Mouse (Mus musculus) adipocyte (in vitro differentiated cells): Measurements from ENCODE around the gene Nos1.
A peak's percentile ranks its signal among the peaks of the same experiment; 100 is the strongest.

Experiments
- DNase-seq: peaks from one replicate; pipeline ENCODE4 v3.0.0-alpha.2; 2016; ENCODE audit warnings: low spot score

Nos1 gene

DNA sequence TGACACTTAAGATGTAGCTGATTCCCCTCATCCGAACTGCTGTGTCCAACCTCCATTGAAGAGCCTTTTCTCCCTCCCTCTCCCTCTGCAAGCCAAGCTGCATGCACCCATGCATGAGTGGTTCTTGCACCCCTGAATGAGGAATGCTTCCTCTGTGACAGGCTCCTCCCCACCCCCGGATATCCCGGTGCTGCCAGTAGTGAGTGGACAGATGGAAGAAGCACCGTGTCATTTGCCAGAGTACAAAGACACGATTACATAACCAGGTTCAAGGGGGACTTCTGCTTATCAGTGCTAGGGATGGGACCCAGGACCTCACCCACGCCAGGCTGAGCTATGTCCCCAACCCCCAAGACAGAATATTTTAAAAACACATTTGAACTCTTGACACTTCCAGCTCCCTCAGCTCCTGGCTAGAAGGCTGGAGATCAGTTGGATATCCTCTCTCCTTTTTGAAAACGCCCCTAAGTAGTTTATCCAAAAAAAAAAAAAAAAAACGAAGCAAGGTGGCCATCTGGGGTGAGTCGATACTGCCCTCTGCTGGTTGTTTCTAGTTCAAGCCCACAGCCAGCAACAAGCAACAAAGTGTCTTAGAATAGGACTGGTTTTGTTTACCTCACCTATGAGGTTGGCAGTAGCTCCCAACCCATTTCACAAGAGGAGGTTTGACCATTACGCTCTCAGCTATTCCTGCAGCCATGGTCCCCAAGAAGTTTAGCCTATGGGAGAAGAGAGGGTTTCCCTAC is 175.0 kb downstream of the Nos1 start:
- peak; percentile 60 for DNase-seq

- no peak for DNase-seq
These were observed 183.9 kb downstream of the Nos1 start for GRCm38 (mm10) chr5:117964750-117965149.

DNA sequence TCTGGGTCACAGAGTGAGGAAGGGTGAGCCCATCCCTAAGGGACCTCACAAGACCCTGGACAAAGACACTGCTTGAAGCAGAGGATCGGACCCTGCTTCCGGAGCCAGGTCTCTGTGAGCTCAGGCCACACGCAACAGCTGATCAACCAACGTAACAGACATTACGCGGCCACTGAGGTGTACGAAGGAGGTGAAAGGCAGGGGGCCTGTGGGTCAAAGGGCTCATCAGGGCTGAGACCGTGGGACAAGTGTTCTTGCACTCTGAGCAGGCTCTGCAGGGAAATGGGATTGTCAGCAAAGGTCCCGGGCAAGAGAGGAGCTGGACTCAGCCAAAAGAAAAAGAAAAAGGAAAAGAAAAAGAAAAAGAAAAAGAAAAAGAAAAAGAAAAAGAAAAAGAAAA is 186.1 kb downstream of the Nos1 start:
- peak; percentile 59 for DNase-seq

GRCm38 (mm10) chr5:117967659-117968069 is 186.8 kb downstream of the Nos1 start:
- peak; percentile 73 for DNase-seq

DNA sequence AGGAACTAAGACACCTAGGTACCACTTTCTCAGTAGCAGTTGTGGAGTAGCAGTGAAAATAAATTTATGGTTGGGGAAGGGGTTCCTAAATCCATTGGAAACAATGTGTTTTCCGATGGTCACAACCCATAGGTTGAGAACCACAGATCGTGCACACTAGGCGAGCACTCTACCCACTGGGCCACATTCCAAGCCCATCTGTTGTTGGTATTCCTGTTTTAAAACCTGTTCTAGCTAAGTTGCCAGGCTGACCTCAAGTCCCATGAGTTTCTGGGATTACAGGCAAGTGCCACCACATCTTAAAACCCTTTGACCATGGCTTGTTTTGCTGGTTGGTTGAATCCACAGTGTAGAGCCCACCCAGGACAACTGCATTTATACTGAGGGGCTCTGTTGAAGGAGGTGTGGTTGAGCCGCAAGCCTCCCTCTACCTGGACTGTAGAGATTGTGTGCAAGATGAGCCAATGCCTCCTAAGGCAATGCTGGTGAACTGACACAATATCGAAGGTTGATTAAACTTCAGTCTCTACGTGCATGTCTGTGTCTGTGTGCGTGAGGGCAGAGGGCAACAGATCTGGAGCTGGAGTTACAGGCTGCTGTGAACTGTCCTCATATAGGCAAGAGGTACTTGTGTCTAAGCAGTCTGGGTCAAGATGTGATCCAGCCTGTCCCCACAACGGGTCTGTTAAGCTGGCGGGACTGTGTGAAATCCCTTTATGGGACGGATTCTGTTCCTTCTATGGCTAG is 189.0 kb downstream of the Nos1 start:
- DNase-seq = peak; percentile 19

DNA sequence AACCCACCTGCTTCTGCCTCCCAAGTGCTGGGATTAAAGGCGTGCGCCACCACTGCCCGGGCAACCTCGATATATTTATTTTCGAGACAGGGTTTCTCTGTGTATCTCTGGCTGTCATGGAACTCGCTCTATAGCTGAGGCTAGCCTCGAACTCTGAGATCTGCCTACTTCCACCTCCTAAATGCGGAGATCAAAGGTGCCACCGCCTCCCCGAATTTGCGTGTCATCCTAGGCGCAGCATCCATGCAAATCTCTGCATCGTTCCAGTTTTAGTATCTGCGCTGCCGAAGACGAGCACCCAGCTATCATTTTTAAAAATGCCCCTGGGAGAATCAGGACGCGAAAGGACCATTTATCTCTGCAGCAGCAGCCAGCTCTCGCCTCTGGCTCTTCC is 195.4 kb downstream of the Nos1 start:
- DNase-seq = no peak

- peak; percentile 90 for DNase-seq
These were observed 196.0 kb downstream of the Nos1 start, which contains the start of gene Fbxo21 for GRCm38 (mm10) chr5:117976657-117977500. Fbxo21 (plus strand) TSS chr5:117976730.

GRCm38 (mm10) chr5:117977501-117978158 is 196.8 kb downstream of the Nos1 start:
- no peak for DNase-seq

- no peak for DNase-seq
These were observed 197.4 kb downstream of the Nos1 start for GRCm38 (mm10) chr5:117978159-117978697.

DNA sequence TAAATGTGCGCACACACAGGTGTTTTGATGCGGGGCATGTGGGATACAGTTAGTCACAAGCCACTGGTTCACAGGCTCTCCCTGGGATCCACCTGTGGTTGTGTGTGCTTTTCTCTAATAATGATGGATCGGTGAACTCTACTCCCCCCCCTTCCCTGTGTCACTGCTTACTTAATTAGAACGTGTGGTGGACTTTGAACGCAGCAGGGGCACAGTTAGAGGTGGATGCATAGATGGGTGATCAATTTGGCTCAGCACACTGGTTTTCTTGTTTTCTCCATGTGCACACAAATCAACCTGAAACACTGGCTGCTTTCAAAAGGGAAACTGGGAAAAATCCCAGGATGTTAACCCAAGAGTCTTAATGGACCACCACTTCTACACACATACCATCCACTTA is 198.2 kb downstream of the Nos1 start:
- no peak for DNase-seq

DNA sequence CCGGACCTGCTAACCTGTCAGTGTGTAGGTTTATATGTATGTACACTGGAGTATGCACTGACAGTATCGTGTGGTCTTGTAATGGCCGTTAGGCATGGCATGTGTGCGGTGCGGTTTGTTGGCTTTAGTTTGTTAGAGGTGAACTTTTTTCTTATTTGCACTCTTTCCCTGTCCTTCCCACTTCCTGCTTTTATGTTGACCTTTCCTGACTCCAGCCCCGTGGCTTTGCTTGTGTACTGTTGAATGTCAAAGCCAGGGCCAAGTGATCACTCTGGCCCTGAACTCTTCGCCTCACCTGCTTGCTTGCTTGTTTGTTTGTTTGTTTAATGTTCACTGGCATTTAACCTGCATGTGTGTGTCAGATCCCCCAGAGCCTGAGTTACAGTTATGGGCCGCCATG is 200.1 kb downstream of the Nos1 start:
- DNase-seq = no peak

DNA sequence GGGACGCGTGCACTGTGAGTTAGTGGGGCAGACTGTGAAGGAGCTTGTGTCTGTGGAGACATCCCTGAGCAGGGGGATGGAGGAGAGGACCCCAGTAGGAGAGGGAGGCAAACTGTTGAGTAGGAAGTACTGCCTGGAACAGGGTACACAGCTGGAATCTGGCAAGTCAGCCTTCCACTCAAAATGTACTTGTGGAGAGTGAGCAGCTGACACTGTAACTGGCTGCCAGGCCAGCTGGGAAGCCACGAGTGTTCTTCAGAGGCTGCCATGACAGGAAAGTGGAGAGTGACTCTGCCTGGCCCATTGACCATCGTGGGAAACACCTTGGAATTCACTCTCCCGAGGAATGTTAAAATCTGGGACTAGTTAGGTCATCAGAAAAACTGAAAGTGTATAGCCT is 201.1 kb downstream of the Nos1 start:
- DNase-seq = no peak

DNA sequence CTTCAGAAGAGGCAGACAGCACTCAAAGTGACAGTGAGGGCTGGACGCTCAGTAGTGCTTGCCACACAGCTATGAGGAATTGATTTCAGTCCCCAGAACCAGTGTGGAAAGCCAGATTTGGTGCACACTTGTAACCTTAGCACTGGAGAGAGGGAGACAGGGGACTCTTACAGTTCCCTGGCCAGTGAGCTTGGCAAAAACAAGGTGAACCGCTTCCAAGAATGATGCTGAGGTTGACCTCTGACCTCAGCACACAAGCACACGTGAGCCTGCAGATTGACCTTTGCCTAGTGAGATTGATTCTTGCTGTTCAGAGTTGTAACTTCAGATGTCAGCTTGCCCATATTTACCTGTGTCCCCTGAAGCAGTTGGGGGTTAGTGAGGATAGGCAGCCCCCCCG is 205.5 kb downstream of the Nos1 start:
- DNase-seq = peak; percentile 61

GRCm38 (mm10) chr5:117987891-117988290 is 207.1 kb downstream of the Nos1 start:
- DNase-seq = no peak

GRCm38 (mm10) chr5:117988367-117988766 is 207.5 kb downstream of the Nos1 start:
- DNase-seq = no peak

DNA sequence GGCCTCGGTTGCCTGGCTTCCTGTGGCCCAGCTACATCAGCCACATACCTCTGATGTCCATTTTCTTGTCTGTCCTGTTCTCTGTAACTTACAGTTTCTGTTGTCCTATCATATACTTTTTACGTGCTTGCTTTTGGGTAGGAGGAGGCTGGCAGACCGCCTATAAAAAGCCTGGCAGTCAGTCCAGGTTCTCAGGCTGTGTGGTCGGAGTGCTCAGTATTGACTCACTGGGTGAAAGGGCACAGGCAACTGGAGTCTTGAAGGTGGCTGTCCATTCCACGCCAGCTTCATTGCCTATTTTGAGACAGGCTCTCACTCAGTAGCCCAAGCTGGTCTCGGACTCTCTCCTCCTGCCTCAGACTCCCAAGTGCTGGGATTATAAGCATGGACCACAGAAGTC is 208.9 kb downstream of the Nos1 start:
- DNase-seq = peak; percentile 80

- DNase-seq = no peak
These were observed 210.1 kb downstream of the Nos1 start for GRCm38 (mm10) chr5:117990957-117991356.

DNA sequence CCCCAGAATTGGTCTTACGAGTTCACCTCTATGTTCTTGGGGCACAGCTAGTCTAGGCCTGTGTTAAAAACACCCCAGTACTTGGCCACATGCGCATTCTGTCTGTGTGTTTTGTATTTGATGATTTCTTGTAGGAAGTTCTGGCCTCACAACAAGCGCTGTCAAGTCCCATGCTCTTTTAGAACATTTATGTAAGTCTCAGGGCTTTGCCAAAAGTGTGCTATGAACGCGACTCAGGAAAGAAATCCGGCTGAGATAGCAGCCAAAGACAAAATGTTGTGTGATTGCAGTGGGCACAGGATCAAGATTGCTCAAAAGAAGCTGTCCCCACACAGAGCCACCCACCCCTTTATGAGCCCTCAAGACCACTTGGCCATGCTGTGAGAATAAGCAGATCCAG is 212.7 kb downstream of the Nos1 start:
- DNase-seq = no peak

DNA sequence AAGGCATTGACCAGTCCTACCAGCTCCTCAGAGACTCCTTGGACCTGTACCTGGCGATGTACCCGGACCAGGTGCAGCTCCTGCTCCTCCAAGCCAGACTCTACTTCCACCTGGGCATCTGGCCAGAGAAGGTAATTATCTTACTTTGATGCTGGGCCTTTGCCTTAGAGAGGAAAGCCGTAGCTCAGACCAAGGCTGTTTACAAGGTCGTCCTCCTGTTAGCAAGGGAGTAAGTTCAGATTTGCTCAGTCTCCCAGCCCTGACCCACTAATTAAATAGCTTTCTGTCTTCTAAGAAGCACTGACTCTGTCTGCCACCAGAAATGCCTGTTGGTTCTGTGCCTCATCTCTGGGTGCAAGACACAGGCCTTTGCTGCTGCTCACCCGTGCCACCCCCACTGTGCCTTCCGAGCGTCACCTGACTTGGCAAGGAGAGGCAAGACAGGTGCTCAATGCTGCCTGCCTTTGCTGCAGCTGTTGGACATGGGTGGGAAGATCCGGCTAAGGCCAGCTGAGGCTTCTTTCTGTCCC is 214.6 kb downstream of the Nos1 start:
- no peak for DNase-seq

GRCm38 (mm10) chr5:117995911-117996310 is 215.1 kb downstream of the Nos1 start:
- peak; percentile 24 for DNase-seq

- no peak for DNase-seq
These were observed 215.7 kb downstream of the Nos1 start for GRCm38 (mm10) chr5:117996581-117996980.
